Mouse (Mus musculus) ovary, postnatal 14 days (tissue): Measurements from ENCODE around the gene Errfi1.

ENCODE experiments used
- DNase-seq: peaks from one replicate; pipeline ENCODE4 v3.0.0; 2022; ENCODE audit warnings: low spot score

The Errfi1 gene

DNA sequence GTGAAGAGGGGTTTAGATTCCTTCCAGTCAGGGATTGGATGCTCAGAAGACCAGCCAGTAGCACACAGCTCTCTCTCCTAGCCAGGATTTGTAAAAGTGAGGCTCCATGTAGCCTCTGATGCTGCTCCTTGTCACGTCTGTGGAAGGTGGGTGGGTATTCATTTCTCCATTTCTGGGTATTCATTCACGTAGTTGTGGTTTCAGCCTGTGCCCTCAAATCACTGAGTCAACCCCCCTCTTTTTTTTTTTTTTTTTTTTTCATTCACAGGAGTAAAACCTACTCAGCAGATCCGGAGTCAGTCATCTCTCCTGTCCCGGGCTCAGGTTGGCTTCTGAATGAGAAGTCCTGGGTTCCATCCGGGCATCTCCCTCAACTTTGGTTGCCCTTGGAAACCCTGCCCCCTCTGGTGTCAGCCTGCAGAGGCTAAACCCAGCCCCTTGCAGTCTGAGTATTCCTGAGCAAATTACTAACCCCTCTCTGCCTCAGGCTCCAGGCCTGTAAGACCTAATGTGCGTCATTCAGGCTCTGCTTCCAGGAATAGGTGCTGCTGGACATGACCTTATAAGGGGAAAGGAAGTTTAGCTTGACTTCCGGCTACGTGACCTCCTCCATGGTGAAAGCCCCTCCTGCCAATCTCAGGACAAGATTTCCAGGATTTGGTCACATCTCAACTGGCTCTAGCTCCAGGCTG is 63.8 kb downstream of the Errfi1 start:
- DNase-seq: no peak
